Mouse (Mus musculus) neural tube, embryonic 11.5 days (tissue): Measurements from ENCODE around the gene Acot12. TPM values are rescaled to one million over a fixed set of nuclear protein-coding genes. Genes with fewer than 3 reads are reported as not detected.
"Not testable (repeated sequence)": the region's sequence is repeated elsewhere in the genome, so short reads cannot be mapped to it uniquely, and the experiment has no call there.

Source experiments
- ATAC-seq: fragments of 200-750 bp; cut with Nextera tagmentation; 2 replicates; pipeline ENCODE4 v1.8.0; 2017; ENCODE audit warnings: moderate number of reproducible peaks, mild to moderate bottlenecking, moderate TSS enrichment, moderate library complexity; ENCODE audit not compliant: insufficient read depth, low FRiP score, low TSS enrichment
- DNase-seq: peaks from one replicate; pipeline ENCODE4 v3.0.0-alpha.2; 2015; ENCODE audit warnings: low spot score
- H3K27ac ChIP-seq: fragments of 300-500 bp; sonication (generic); 2 replicates; pipeline ENCODE4 v1.5.1; 2014; ENCODE audit warnings: low read depth, mild to moderate bottlenecking, low read length
- H3K27me3 ChIP-seq: fragments of 300-500 bp; sonication (generic); 2 replicates; pipeline ENCODE4 v1.6.1; 2014; ENCODE audit warnings: mild to moderate bottlenecking, low read length, mixed read lengths; ENCODE audit not compliant: control insufficient read depth, insufficient read depth
- H3K36me3 ChIP-seq: fragments of 300-500 bp; sonication (generic); 2 replicates; pipeline ENCODE4 v1.6.1; 2014; ENCODE audit warnings: mild to moderate bottlenecking, low read length, moderate library complexity, mixed read lengths; ENCODE audit not compliant: control insufficient read depth, insufficient read depth
- H3K4me1 ChIP-seq: fragments of 300-500 bp; sonication (generic); 2 replicates; pipeline ENCODE4 v1.6.1; 2014; ENCODE audit warnings: low read length, mixed read lengths; ENCODE audit not compliant: control insufficient read depth, insufficient read depth
- H3K4me2 ChIP-seq: fragments of 300-500 bp; sonication (generic); 2 replicates; pipeline ENCODE4 v1.6.1; 2014; ENCODE audit warnings: low read depth, mild to moderate bottlenecking, moderate library complexity
- H3K4me3 ChIP-seq: fragments of 300-500 bp; sonication (generic); 2 replicates; pipeline ENCODE4 v1.5.1; 2014; ENCODE audit warnings: low read depth, low read length
- H3K9ac ChIP-seq: fragments of 300-500 bp; sonication (generic); 2 replicates; pipeline ENCODE4 v1.6.1; 2014; ENCODE audit warnings: mild to moderate bottlenecking, low read length
- H3K9me3 ChIP-seq: fragments of 300-500 bp; sonication (generic); 2 replicates; pipeline ENCODE4 v1.6.1; 2016; ENCODE audit warnings: low read length; ENCODE audit not compliant: control insufficient read depth
- WGBS: fragments of 180-500 bp; shearing (Covaris S2); extraction: QIAGEN DNeasy Blood & Tissue Kit; methylation state at CpG from one replicate; pipeline ENCODE4 v1.1.7; 2014; 5-methylcytosine and 5-hydroxymethylcytosine counted together
- polyA plus RNA-seq: library from polyadenylated mRNA; unstranded; fragments of >200 nt; fragmentation: Nextera tagmentation; extraction: Ambion mirVana; gene quantifications from 2 replicates; pipeline ENCODE4 v1.2.1, GENCODE M21; 2014

Gene Acot12
- polyA plus RNA-seq, 1 experiment from 2014 or later = not detected

DNA sequence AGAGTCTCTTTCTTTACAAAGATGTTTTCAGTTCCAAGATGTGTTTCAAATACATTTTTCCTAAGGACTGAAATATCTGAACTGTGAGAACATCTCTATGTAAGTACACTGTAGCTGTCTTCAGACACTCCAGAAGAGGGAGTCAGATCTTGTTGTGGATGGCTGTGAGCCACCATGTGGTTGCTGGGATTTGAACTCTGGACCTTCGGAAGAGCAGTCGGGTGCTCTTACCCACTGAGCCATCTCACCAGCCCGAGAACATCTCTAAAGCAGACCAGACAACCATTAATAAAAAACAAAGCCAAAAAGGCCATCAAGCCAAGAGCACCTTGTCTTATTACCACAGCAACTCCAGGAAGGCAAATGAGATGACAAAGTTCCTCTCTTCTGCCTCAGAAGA is 22.3 kb downstream of the Acot12 start:
- not testable (repeated sequence) for H3K4me2 ChIP-seq

DNA sequence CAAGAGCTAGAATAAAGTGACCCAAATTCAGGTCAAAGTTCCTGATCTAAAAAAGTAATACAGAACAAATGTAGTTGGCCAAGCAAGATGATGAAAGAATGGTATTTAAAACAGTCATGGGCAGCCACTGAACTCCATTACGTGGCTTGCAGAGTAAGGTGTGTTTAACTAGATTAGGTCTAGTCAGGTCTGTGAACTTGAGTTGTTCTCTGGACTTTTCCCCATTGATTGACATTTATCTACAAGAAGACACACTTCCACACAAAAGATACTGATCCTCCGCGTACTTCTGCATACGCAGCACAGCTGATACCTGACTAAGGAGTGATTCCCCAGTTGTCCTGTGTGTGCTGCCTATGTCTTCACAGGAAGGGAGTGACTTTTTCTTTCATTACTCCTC is 24.3 kb downstream of the Acot12 start:
- no peak for DNase-seq
- H3K27me3 ChIP-seq = no peaks in the 10 kb centered on the region
- H3K4me1 ChIP-seq = no peaks in the 10 kb centered on the region
- H3K4me2 ChIP-seq = no peak overlapping the region
- no peak overlapping the region for H3K27ac ChIP-seq
- no peak overlapping the region for H3K4me3 ChIP-seq
- no peaks in the 10 kb centered on the region for H3K9me3 ChIP-seq
- ATAC-seq = no peak
- H3K9ac ChIP-seq = no peak overlapping the region
- no peaks in the 10 kb centered on the region for H3K36me3 ChIP-seq
- 92% methylated on average over 4 of the region's 4 CpGs for WGBS

More for the DNA sequence above, 22.3 kb downstream of the Acot12 start:
- 86% methylated on average over 3 of the region's 3 CpGs for WGBS
- not testable (repeated sequence) for H3K9me3 ChIP-seq, H3K27ac ChIP-seq, H3K36me3 ChIP-seq, DNase-seq, ATAC-seq, H3K27me3 ChIP-seq, H3K4me1 ChIP-seq, H3K4me3 ChIP-seq, H3K9ac ChIP-seq

- WGBS = 73% methylated on average over 9 of the region's 9 CpGs
- DNase-seq = no peak
Observed at GRCm38 (mm10) chr13:91768683-91769651, 27.7 kb downstream of the Acot12 start.

GRCm38 (mm10) chr13:91778092-91778491 is 36.8 kb downstream of the Acot12 start:
- DNase-seq = no peak
- no peak overlapping the region for H3K9ac ChIP-seq
- no peak overlapping the region for H3K27ac ChIP-seq
- no peaks in the 10 kb centered on the region for H3K27me3 ChIP-seq
- H3K4me2 ChIP-seq = no peak overlapping the region
- no peak overlapping the region for H3K4me3 ChIP-seq
- H3K9me3 ChIP-seq = no peaks in the 10 kb centered on the region
- 93% methylated on average over 5 of the region's 5 CpGs for WGBS
- no peaks in the 10 kb centered on the region for H3K4me1 ChIP-seq
- no peaks in the 10 kb centered on the region for H3K36me3 ChIP-seq
- ATAC-seq = no peak

More at GRCm38 (mm10) chr13:91768683-91769651, 27.7 kb downstream of the Acot12 start:
- Histone ChIP-seq H3K9ac (no peak overlapping the region), H3K9me3 (no peaks in the 10 kb centered on the region), H3K4me2 (no peak overlapping the region), H3K4me1 (no peaks in the 10 kb centered on the region), H3K27me3 (no peaks in the 10 kb centered on the region), H3K36me3 (no peaks in the 10 kb centered on the region), H3K27ac (no peak overlapping the region), H3K4me3 (no peak overlapping the region)
- no peak for ATAC-seq

DNA sequence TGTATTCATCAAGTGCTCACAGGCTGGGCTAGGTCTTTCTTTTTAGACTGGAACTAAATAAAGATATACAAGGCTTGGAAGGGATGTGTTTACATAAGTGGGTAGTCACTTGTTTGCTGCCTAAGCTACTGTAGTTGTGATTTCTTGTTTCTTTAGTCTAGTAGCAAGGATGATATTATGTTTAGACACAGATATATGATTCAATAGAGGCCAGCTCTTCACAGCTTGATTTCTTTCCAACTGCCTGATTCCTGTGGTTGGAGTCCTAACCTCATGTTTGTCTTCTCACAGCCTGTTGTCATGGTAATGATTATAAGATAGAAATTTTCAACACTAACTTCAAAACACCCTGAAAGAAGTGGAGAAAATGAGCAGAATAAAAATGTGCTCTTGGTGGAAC is 38.6 kb downstream of the Acot12 start:
- ATAC-seq = no peak
- Histone ChIP-seq H3K4me3 (no peak overlapping the region), H3K27me3 (no peaks in the 10 kb centered on the region), H3K9me3 (no peaks in the 10 kb centered on the region), H3K4me2 (no peak overlapping the region), H3K4me1 (no peaks in the 10 kb centered on the region), H3K27ac (no peak overlapping the region), H3K36me3 (no peaks in the 10 kb centered on the region), H3K9ac (no peak overlapping the region)
- DNase-seq = no peak

DNA sequence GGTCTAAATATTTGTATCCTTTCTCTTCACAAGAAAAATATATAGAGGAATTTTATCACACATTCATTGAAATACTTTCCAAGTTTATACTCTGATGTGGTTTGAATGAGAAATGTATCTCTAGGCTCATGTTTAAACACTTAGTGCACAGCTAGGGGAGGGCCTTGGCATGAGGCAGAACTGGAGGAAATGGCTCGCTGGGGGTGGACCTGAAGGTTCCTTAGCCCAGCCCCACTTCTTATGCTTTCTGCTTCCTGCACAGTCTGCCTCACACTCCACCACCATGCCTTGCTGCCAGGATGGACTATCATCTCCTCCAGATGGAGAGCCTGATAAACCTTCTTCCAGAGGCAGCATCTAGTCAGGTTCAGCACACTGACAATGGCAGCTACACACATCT is 50.7 kb downstream of the Acot12 start:
- H3K4me1 ChIP-seq = no peaks in the 10 kb centered on the region

GRCm38 (mm10) chr13:91794926-91795436 is 53.7 kb downstream of the Acot12 start:
- 95% methylated on average over 13 of the region's 13 CpGs for WGBS
- peaks cover 4% of the 10 kb centered on the region; the same call in 1 of the 2 replicates for H3K36me3 ChIP-seq
- H3K27ac ChIP-seq = no peak overlapping the region
- ATAC-seq (no peak), DNase-seq (no peak)
- no peak overlapping the region for H3K4me3 ChIP-seq
- no peaks in the 10 kb centered on the region for H3K4me1 ChIP-seq
- no peak overlapping the region for H3K9ac ChIP-seq
- H3K9me3 ChIP-seq = no peaks in the 10 kb centered on the region
- H3K4me2 ChIP-seq = no peak overlapping the region
- H3K27me3 ChIP-seq = no peaks in the 10 kb centered on the region

More for the DNA sequence above, 50.7 kb downstream of the Acot12 start:
- Histone ChIP-seq H3K27me3 (no peaks in the 10 kb centered on the region), H3K4me2 (no peak overlapping the region), H3K4me3 (no peak overlapping the region), H3K9ac (no peak overlapping the region), H3K9me3 (no peaks in the 10 kb centered on the region), H3K27ac (no peak overlapping the region), H3K36me3 (peaks cover 2% of the 10 kb centered on the region; the same call in 1 of the 2 replicates)
- ATAC-seq = no peak
- no peak for DNase-seq
- 93% methylated on average over 1 of the region's 1 CpGs for WGBS

GRCm38 (mm10) chr13:91795593-91795992 is 54.3 kb downstream of the Acot12 start:
- Histone ChIP-seq H3K27me3 (no peaks in the 10 kb centered on the region), H3K4me2 (no peak overlapping the region), H3K9ac (no peak overlapping the region), H3K36me3 (peaks cover 4% of the 10 kb centered on the region; the same call in 1 of the 2 replicates), H3K9me3 (no peaks in the 10 kb centered on the region), H3K4me3 (no peak overlapping the region), H3K4me1 (no peaks in the 10 kb centered on the region), H3K27ac (no peak overlapping the region)
- DNase-seq (no peak), ATAC-seq (no peak)
- WGBS = 95% methylated on average over 10 of the region's 10 CpGs

- ATAC-seq (no peak), DNase-seq (no peak)
- H3K4me3 ChIP-seq = no peak overlapping the region
- no peaks in the 10 kb centered on the region for H3K27me3 ChIP-seq
- no peak overlapping the region for H3K27ac ChIP-seq
- H3K36me3 ChIP-seq = peaks cover 4% of the 10 kb centered on the region; the same call in 1 of the 2 replicates
- H3K9me3 ChIP-seq = no peaks in the 10 kb centered on the region
- no peaks in the 10 kb centered on the region for H3K4me1 ChIP-seq
- no peak overlapping the region for H3K4me2 ChIP-seq
- WGBS = 85% methylated on average over 6 of the region's 6 CpGs
- no peak overlapping the region for H3K9ac ChIP-seq
Observed at GRCm38 (mm10) chr13:91796003-91796402, 54.7 kb downstream of the Acot12 start.
